ENCODE assay signal across 24 mouse cellular contexts in genomic region chrX:167434883-167435282, GRCm38 (mm10).
"Had no signal": no experiment of that assay in that cellular context is flagged by ENCODE, and none has a peak within 500 bp of the region (broad histone marks: within the 10 kb centered on the region; RNA-seq: fewer than 3 reads in every experiment).

No protein-coding gene starts in this region.

- ATAC-seq: intestine, embryonic 16.5 days; liver, postnatal 0 days; lung, postnatal 0 days; midbrain, embryonic 13.5 days; midbrain, embryonic 16.5 days had no signal

- H3K27me3 ChIP-seq: neural tube, embryonic 12.5 days; neural tube, embryonic 15.5 days had no signal

- H3K9me3 ChIP-seq: kidney, embryonic 15.5 days; megakaryocyte, embryonic 14.5 days; midbrain, embryonic 10.5 days; midbrain, embryonic 13.5 days; neural tube, embryonic 12.5 days; neural tube, embryonic 15.5 days had no signal

- H3K9ac ChIP-seq: kidney, embryonic 15.5 days; liver, embryonic 14.5 days; liver, postnatal 0 days; lung, embryonic 14.5 days; midbrain, embryonic 13.5 days; neural tube, embryonic 12.5 days; neural tube, embryonic 15.5 days had no signal

- H3K36me3 ChIP-seq: kidney, embryonic 15.5 days; midbrain, embryonic 10.5 days; midbrain, embryonic 13.5 days; neural tube, embryonic 12.5 days; neural tube, embryonic 15.5 days had no signal

- H3K27ac ChIP-seq: kidney, embryonic 15.5 days; left cerebral cortex, adult 2 months; liver, embryonic 14.5 days; midbrain, embryonic 10.5 days; midbrain, embryonic 13.5 days; neural tube, embryonic 12.5 days; neural tube, embryonic 15.5 days had no signal

- H3K4me2 ChIP-seq: kidney, embryonic 15.5 days; lung, embryonic 14.5 days; midbrain, embryonic 13.5 days; neural tube, embryonic 12.5 days; neural tube, embryonic 15.5 days had no signal

- H3K4me1 ChIP-seq: kidney, embryonic 15.5 days; megakaryocyte, embryonic 14.5 days; midbrain, embryonic 10.5 days; midbrain, embryonic 13.5 days; neural tube, embryonic 12.5 days; neural tube, embryonic 15.5 days had no signal

- H3K4me3 ChIP-seq: kidney, embryonic 15.5 days; left cerebral cortex, adult 2 months; megakaryocyte, embryonic 14.5 days; midbrain, embryonic 10.5 days; midbrain, embryonic 13.5 days; neural tube, embryonic 12.5 days; neural tube, embryonic 15.5 days had no signal

- DNase-seq: kidney, adult 2 months; kidney, postnatal 10 days; kidney, postnatal 36 days; layer of hippocampus, postnatal 36 days; liver, postnatal 0 days; lung, embryonic 14.5 days; right cerebral cortex, adult 18-20 months; right cerebral cortex, postnatal 14 days; right cerebral cortex, postnatal 4 days; spleen, adult 18-20 months; thymus, adult 2 months; thymus, postnatal 14 days; thymus, postnatal 4 days had no signal
